Mouse (Mus musculus) forebrain, embryonic 10.5 days (tissue): ENCODE results near the gene Il22. TPM values are rescaled to one million over a fixed set of nuclear protein-coding genes. Genes with fewer than 3 reads are reported as not detected.
"Not testable (repeated sequence)": the region's sequence is repeated elsewhere in the genome, so short reads cannot be mapped to it uniquely, and the experiment has no call there.

ENCODE experiments used
- DNase-seq: peaks from one replicate; pipeline ENCODE4 v3.0.0-alpha.2; 2017; ENCODE audit warnings: low spot score; ENCODE audit errors: extremely low spot score
- H3K27ac ChIP-seq: fragments of 300-500 bp; sonication (generic); 2 replicates; pipeline ENCODE4 v1.5.1; 2016; ENCODE audit warnings: mild to moderate bottlenecking
- H3K27me3 ChIP-seq: fragments of 300-500 bp; sonication (generic); 2 replicates; pipeline ENCODE4 v1.6.1; 2016; ENCODE audit warnings: mild to moderate bottlenecking; ENCODE audit not compliant: poor library complexity, severe bottlenecking
- H3K36me3 ChIP-seq: fragments of 300-500 bp; sonication (generic); replicated peaks from 2 replicates; pipeline ENCODE4 v1.6.1; 2016; ENCODE audit warnings: mild to moderate bottlenecking, moderate library complexity
- H3K4me1 ChIP-seq: fragments of 300-500 bp; sonication (generic); 2 replicates; pipeline ENCODE4 v1.6.1; 2016
- H3K4me3 ChIP-seq: fragments of 300-500 bp; sonication (generic); 2 replicates; pipeline ENCODE4 v1.5.1; 2016; ENCODE audit warnings: mild to moderate bottlenecking, moderate library complexity
- H3K9me3 ChIP-seq: fragments of 300-500 bp; sonication (generic); 2 replicates; pipeline ENCODE4 v1.6.1; 2016; ENCODE audit warnings: mild to moderate bottlenecking, moderate library complexity
- WGBS: fragments of 180-500 bp; shearing (Covaris S2); methylation state at CpG from one replicate; pipeline ENCODE4 v1.1.7; 2016; 5-methylcytosine and 5-hydroxymethylcytosine counted together
- polyA plus RNA-seq: library from polyadenylated mRNA; unstranded; fragments of >200 nt; fragmentation: Nextera tagmentation; extraction: Ambion mirVana; gene quantifications from 2 replicates; pipeline ENCODE4 v1.2.1, GENCODE M21; 2016

The Il22 gene
- 0.12 TPM in 1 of 2 replicates, not detected in the other for polyA plus RNA-seq

DNA sequence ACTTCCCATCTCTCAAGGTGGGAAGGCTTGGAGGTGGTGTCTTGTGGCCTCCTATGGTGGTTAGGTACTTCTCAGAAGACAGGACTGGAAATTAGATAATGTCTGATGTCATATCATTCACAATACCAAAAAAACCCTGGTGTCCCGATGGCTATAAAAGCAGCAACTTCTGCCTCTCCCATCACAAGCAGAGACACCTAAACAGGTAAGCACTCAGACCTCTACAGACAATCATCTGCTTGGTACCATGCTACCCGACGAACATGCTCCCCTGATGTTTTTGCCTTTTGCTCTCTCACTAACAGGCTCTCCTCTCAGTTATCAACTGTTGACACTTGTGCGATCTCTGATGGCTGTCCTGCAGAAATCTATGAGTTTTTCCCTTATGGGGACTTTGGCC lies at the start of gene Il22:
TSS of gene Il22 (plus strand) at position 301 of the 400 bp plus-strand sequence.
- no peak within 1 kb of the TSS for H3K4me3 ChIP-seq
- 98% methylated on average over 4 of the region's 4 CpGs for WGBS
- DNase-seq = no peak

DNA sequence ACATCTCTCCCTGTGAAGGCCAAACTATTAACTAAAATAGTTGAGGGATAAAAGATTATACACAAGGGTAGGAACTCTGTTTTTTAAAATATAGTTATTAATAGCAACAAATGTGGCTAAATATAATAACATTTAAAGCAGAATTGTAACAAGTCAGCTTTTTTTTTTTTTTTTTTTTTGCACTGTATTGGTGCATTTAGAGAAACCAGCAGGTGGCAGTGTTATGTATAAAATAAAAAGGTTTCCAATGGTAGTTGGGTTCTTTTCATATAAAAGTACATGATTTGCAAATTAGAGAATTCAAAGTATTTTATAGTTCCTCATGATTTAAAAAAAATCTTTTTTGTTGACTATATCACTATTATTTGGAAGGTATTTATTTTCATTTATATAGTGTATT lies 48.8 kb upstream of the Il22 start:
- Histone ChIP-seq H3K27ac (no peak overlapping the region), H3K4me1 (no peaks in the 10 kb centered on the region), H3K27me3 (no peaks in the 10 kb centered on the region), H3K4me3 (no peak overlapping the region), H3K9me3 (peaks cover 7% of the 10 kb centered on the region; the same call in 1 of the 2 replicates), H3K36me3 (peaks cover 87% of the 10 kb centered on the region)
- no peak for DNase-seq

More for the DNA sequence above, at the start of gene Il22:
- Histone ChIP-seq H3K36me3 (no peaks in the 10 kb centered on the region), H3K27ac (no peak within 1 kb of the TSS), H3K27me3 (no peaks in the 10 kb centered on the region), H3K4me1 (no peaks in the 10 kb centered on the region), H3K9me3 (no peaks in the 10 kb centered on the region)

DNA sequence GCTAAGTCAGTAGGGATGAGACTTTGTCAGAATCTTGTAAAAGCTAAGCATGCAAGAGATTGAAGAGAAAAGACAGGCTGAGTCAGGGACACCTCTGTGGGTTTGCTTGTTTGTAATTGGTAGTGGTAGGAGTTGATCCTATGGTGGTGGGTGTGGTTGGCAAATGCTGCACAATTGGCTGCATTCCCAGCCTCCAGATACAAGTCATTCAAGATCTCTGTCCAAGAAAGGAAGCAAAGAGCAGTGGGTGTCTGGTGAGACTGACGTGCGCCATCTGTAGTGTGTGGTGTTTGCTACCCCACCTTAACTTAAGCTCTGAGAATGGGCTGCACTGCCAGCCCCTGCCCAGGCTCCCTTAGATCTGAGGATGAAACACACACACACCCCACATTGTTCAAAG lies 43.6 kb upstream of the Il22 start:
- H3K4me3 ChIP-seq = no peak overlapping the region
- WGBS = 94% methylated on average over 2 of the region's 2 CpGs
- no peaks in the 10 kb centered on the region for H3K4me1 ChIP-seq
- H3K27ac ChIP-seq = no peak overlapping the region
- no peak for DNase-seq
- peaks cover 7% of the 10 kb centered on the region; the same call in 1 of the 2 replicates for H3K9me3 ChIP-seq
- H3K36me3 ChIP-seq = peaks cover 92% of the 10 kb centered on the region
- no peaks in the 10 kb centered on the region for H3K27me3 ChIP-seq

GRCm38 (mm10) chr10:118169212-118169611 lies 35.5 kb upstream of the Il22 start:
- no peak overlapping the region for H3K4me3 ChIP-seq
- 68% methylated on average over 12 of the region's 12 CpGs for WGBS
- no peaks in the 10 kb centered on the region; the same call in 1 of the 2 replicates for H3K4me1 ChIP-seq
- H3K36me3 ChIP-seq = peaks cover 57% of the 10 kb centered on the region
- no peaks in the 10 kb centered on the region for H3K9me3 ChIP-seq
- no peak overlapping the region for H3K27ac ChIP-seq
- no peak for DNase-seq
- H3K27me3 ChIP-seq = no peaks in the 10 kb centered on the region

- Histone ChIP-seq H3K36me3 (peaks cover 25% of the 10 kb centered on the region), H3K4me3 (no peak overlapping the region), H3K4me1 (no peaks in the 10 kb centered on the region; the same call in 1 of the 2 replicates), H3K9me3 (no peaks in the 10 kb centered on the region), H3K27me3 (no peaks in the 10 kb centered on the region), H3K27ac (no peak overlapping the region)
- no peak for DNase-seq
- 92% methylated on average over 8 of the region's 8 CpGs for WGBS
These were observed 32.3 kb upstream of the Il22 start for GRCm38 (mm10) chr10:118172416-118172815.

DNA sequence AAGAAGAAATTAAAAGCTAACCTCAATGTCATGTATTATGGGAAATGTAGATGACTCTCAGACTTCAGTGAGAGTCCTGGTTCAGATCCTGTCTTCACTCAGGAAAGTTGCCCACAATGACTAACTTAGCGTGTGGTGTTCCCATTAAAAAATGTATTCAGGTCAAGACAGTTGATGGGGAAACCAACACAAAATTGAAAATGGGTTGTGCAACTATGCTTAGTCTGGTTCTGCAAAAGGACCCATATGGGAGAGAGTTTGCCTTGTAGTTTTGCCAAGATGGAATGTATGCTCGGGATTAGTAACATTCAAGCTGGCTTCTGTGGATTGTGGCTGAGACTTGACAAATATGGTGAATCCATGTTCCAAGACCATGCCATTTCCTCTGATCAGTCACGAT lies 31.9 kb upstream of the Il22 start:
- WGBS = 94% methylated on average over 3 of the region's 3 CpGs
- peaks cover 20% of the 10 kb centered on the region for H3K36me3 ChIP-seq
- no peak overlapping the region for H3K27ac ChIP-seq
- H3K9me3 ChIP-seq = no peaks in the 10 kb centered on the region
- H3K27me3 ChIP-seq = no peaks in the 10 kb centered on the region
- H3K4me1 ChIP-seq = no peaks in the 10 kb centered on the region; the same call in 1 of the 2 replicates
- no peak overlapping the region for H3K4me3 ChIP-seq
- no peak for DNase-seq

DNA sequence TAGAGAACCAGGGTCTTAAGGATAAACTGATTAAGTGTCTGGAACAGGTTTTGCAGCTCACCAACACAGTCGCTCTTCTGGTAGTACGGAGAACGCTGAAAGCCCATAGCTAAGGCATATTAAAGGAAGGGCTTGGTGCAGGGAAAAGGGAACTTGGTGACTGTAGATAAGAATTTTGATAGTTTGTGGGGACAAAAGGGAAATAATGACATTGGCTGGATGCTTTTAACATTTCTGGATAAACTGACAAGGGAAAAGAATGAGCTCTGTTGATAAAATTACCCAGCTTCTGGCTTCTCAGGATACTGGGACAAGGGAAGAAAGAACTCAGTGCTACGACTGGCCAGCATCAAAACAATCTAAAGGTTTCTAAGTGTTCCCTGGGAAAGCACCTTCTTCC lies 29.2 kb upstream of the Il22 start:
- WGBS = 90% methylated on average over 4 of the region's 4 CpGs
- DNase-seq, H3K4me3 ChIP-seq, H3K27me3 ChIP-seq, H3K4me1 ChIP-seq, H3K27ac ChIP-seq, H3K36me3 ChIP-seq, H3K9me3 ChIP-seq: not testable (repeated sequence)

DNA sequence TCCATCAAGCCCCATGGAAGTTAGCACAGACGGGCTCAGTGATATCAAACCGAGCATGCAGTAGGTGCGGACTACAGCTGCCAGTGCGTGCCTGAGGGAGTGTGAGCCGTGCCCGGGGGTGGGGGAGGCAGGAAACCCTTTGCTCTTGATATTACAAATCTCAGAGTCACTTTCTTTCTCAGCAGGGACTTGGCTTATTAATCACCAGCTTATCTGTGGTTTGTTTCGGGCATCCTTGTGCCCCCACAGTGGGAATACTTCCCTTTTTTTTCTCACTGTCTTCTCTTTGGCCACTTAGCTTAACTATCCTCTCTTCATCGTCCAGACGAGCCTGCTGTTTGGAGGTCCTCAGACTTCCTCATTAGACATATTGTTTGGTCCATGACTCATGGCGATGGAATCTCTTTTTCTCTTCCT lies 26.0 kb upstream of the Il22 start:
- DNase-seq = no peak
- Histone ChIP-seq H3K27me3 (no peaks in the 10 kb centered on the region), H3K36me3 (no peaks in the 10 kb centered on the region), H3K27ac (no peak overlapping the region), H3K4me3 (no peak overlapping the region), H3K4me1 (no peaks in the 10 kb centered on the region), H3K9me3 (no peaks in the 10 kb centered on the region)
- 93% methylated on average over 10 of the region's 10 CpGs for WGBS

- no peak overlapping the region for H3K4me3 ChIP-seq
- H3K27ac ChIP-seq = no peak overlapping the region
- no peaks in the 10 kb centered on the region for H3K9me3 ChIP-seq
- no peak for DNase-seq
- no peaks in the 10 kb centered on the region for H3K4me1 ChIP-seq
- no peaks in the 10 kb centered on the region for H3K36me3 ChIP-seq
- WGBS = 90% methylated on average over 11 of the region's 11 CpGs
- H3K27me3 ChIP-seq = no peaks in the 10 kb centered on the region
These were observed 25.5 kb upstream of the Il22 start for GRCm38 (mm10) chr10:118179265-118179664.

DNA sequence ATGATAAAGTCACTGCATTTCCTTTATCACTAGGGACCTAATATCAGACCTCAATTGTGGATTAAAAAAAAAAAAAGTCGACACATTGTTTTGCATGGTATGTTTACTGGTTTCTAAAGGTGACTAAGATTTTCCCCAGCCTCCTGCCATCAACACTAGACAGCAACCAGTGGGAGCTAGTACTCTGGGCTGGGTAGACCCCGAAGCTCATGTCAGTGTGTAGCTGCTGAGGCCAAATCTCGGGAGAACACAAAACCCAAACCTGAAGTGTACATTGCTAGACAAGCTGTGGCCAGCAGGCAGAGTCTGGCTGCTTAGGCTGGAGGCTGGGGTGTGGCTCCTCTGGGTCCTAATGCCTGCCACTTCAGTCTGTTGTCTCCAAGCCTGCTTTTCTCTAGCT lies 9.6 kb upstream of the Il22 start:
- not testable (repeated sequence) for H3K27me3 ChIP-seq, H3K4me1 ChIP-seq, DNase-seq, H3K36me3 ChIP-seq, H3K9me3 ChIP-seq, H3K27ac ChIP-seq, H3K4me3 ChIP-seq
- WGBS = 46% methylated on average over 3 of the region's 3 CpGs

GRCm38 (mm10) chr10:118215719-118216393 lies 11.1 kb downstream of the Il22 start:
- 85% methylated on average over 3 of the region's 4 CpGs for WGBS
- H3K36me3 ChIP-seq, H3K9me3 ChIP-seq, DNase-seq, H3K27ac ChIP-seq, H3K4me1 ChIP-seq, H3K27me3 ChIP-seq, H3K4me3 ChIP-seq: not testable (repeated sequence)

DNA sequence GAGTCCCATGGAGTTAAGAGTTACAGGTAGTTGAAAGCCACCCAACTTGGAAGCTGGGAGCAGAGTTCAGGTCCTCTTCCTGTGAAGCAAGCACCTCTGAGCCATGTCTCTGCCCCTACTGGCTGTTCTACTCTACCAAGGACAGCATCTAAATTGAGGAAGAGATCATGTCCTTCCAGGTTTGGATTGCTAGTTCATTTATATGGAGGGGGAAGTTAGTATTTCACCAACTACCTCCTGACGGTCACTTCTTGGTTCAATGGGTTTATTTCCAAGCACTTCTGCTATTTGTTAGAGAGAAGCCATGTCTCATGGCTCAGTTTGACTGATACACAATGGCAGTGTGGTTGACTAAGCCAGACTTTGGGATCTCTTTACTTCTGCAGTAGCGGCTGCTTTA lies 22.9 kb downstream of the Il22 start:
- DNase-seq, H3K9me3 ChIP-seq, H3K4me3 ChIP-seq, H3K36me3 ChIP-seq, H3K27me3 ChIP-seq, H3K4me1 ChIP-seq, H3K27ac ChIP-seq: not testable (repeated sequence)
- WGBS = 100% methylated on average over 1 of the region's 2 CpGs

GRCm38 (mm10) chr10:118232607-118233006 lies 27.9 kb downstream of the Il22 start:
- DNase-seq, H3K27ac ChIP-seq, H3K36me3 ChIP-seq, H3K9me3 ChIP-seq, H3K4me3 ChIP-seq, H3K4me1 ChIP-seq, H3K27me3 ChIP-seq: not testable (repeated sequence)
- 88% methylated on average over 1 of the region's 5 CpGs for WGBS

DNA sequence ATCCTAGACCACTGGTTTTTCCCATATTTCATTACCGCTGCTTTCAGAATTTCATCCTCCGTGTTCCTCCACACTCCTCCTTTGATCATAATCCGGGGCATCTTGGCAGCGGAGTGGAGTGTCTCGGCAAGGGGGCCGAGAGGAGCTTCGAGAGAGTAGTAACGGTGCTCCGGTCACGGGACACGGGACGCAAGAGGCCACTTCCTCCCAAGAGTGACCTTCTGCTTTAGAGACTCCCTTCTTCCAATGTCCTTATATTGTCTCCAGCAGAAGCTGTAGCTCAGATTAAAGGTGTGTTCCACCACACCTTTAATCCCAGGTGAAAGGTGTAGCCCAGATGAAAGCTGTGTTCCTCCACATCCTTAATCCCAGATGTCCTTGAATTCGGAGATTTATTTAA lies 35.9 kb downstream of the Il22 start, which contains the start of gene Gm32717:
TSS of gene Gm32717 (minus strand) at position 101 of the 400 bp plus-strand sequence.
- H3K27ac ChIP-seq, H3K27me3 ChIP-seq, H3K36me3 ChIP-seq, H3K9me3 ChIP-seq, DNase-seq, H3K4me1 ChIP-seq, H3K4me3 ChIP-seq: not testable (repeated sequence)
- no CpG with 5 or more reads among the region's 13 CpGs for WGBS
